Mouse (Mus musculus): Measurements from ENCODE around the gene Htr7.
A peak's percentile ranks its signal among the peaks of the same experiment; 100 is the strongest.

The Htr7 gene

DNA sequence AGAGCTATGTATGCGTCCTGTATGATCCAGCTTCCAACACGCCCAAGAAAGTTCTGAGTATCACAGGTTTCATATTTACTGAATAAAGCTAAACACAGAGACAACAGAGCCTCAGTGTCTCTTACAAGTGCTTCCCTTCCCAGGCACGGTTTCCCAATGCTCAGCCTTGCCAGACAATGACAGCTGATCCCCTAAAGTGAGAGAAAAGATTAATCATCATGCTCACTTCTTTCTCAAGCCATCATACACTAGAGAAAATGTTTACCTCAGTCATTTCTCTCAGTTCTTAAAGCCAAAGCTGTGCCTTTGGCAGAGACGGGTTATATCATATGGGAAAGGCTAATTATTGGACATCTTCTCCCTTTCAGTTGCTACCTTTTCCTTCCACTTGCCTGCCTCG lies 99.7 kb downstream of the Htr7 start:
- no peak for DNase-seq (ENCODE audit: low spot score in 2 of 2)

DNA sequence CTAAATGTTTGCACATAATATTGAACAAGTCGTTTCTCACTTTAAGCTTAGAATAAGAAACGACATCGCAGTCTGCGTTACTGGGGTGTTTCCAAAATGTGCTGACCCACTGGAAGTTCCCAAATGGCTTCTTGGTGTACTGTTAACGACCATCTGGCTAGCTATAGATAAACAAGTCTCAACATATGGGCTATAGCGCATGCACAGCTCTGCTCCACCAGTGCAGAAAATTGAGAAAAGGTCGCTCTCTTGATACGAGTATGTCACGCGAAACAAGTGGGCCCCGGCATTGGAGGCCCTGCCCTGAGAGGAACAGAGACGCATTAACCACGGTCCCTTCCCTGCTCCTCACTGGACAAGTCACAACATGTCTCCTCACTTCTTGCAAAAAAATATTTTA lies 101.6 kb downstream of the Htr7 start:
- no peak for DNase-seq (ENCODE audit: low spot score in 2 of 2)

DNA sequence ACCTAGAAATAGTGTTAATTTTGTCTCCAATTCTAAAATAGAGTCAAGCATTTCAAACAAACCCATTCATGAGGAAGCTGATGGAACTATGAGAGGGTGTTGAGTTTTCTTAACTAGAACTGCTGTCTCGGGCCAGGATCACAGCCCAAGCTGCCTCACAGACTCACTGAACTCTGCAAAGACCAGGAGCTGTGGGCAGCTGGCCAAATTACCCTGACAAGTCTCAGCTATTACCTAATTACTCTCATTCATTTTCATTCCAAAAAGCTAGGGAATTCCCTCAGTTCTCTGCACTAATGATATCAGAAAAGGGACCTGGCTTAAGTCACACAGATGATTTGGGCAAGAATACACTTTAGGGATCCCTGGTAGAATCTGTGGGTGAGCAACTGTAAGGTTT lies 107.4 kb downstream of the Htr7 start:
- no peak for DNase-seq (ENCODE audit: low spot score in 2 of 2)

DNA sequence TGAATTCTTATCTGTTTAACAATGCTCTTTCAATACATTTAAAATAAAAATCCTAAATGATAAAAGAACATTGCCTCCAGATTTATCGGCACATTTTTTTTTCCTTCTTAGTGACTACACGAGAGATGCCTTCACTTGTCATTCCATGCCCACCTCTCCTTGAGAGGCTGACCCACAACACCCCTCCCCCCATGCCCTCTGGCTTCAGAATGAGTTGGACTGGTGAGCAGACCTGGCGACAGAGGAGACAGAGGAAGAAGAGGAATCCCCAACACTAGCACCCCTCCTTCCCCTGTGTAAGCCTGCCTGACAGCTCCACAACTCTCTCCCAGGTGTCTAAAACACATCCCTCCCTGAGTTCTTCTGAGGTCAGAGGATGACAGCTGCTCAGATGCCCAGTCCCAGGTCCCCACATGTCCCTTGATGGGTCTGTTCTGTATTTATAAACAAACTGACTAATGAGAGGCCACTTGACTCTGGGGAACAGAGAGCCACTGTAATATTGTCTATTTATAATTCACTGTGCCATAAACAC lies 132.3 kb downstream of the Htr7 start:
- DNase-seq (ENCODE audit: low spot score in 2 of 2), result no peak

DNA sequence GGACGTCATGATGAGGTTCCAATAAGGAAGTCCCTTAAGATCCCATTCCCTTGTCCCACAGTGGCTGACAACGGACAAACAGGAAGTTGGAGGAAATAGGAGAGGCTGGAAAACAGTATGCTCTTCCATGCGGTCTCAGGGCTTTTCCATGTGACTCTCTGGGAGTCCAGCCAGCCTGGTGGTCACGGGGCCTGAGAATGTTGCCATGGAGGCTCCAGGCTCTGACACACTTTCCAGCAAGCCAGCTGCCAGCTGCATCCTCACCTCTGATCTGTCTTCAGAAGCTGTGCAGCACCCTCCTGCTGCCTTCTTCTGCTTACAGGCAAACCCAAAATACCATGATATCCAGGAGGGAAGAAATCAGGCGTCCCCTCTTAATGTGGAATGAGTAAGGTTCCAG lies 132.9 kb downstream of the Htr7 start:
- DNase-seq (ENCODE audit: low spot score in 2 of 2), result peak; percentile 68 to 89
